Mouse (Mus musculus) testis, adult 2 months (tissue): Measurements from ENCODE around the gene Ccr6.

Experiments used
- CTCF ChIP-seq: fragments of 200-500 bp; IDR thresholded peaks from 2 replicates; pipeline ENCODE4 v1.5.1; 2012; ENCODE audit warnings: low read depth, mild to moderate bottlenecking, inconsistent platforms, low read length, moderate library complexity; ENCODE audit not compliant: control insufficient read depth, insufficient read depth, insufficient replicate concordance
- POLR2A ChIP-seq: fragments of 200-500 bp; IDR thresholded peaks from 2 replicates; pipeline ENCODE4 v1.6.1; 2012; ENCODE audit warnings: low read depth, mild to moderate bottlenecking, inconsistent platforms, low read length, moderate library complexity; ENCODE audit not compliant: control insufficient read depth

DNA sequence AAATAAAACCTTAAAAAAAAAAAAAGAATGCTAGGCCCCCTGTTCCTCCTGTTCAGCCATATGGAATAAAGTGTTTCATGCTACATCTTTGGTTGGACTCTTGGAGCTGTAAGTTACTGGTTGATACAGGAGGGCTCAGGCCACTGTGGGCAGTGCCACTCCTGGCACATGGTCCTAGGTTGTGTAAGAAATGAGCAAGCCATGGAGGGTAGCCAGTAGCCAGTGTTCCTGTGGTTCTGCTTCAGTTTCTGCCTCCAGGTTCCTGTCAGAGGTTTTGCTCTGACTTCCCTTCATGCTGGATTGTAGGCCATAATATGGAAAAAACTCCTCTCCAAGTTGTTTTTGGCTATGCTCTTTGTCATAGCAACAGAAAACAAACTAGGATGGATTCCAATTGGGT is 54.9 kb downstream of the Ccr6 start:
- TF ChIP-seq POLR2A, result no peak
- TF ChIP-seq CTCF, result no peak
